Mouse (Mus musculus) Patski (cell line): Measurements from ENCODE around the gene Hmces. TPM values are rescaled to one million over a fixed set of nuclear protein-coding genes. Genes with fewer than 3 reads are reported as not detected.

Experiments used
- ATAC-seq: fragments of 100-300 bp; one replicate; pipeline ENCODE4 v1.8.0; 2021
- CTCF ChIA-PET: fragments of 350-600 bp; sonication (Branson Sonifier 250); formaldehyde crosslinking; loops from one replicate; lab custom pipeline; 2022; ENCODE audit warnings: inconsistent platforms; lab: Charles Lee
- POLR2A ChIA-PET: fragments of 350-600 bp; sonication (Branson Sonifier 250); formaldehyde crosslinking; loops from one replicate; lab custom pipeline; 2022; ENCODE audit warnings: antibody characterized with exemption, inconsistent platforms; lab: Charles Lee
- DNase-seq: peaks from one replicate; pipeline ENCODE4 v3.0.0-alpha.2; 2011; ENCODE audit warnings: low read depth, low spot score
- H3K27me3 ChIP-seq: fragments of 371-371 bp; one replicate; pipeline ENCODE4 v1.5.1; 2021
- CTCF ChIP-seq: fragments of 100-300 bp; IDR thresholded peaks from one replicate; pipeline ENCODE4 v1.5.1; 2021
- in situ Hi-C: fragments of 300-500 bp; cut with MboI; formaldehyde crosslinking; loops from 3 replicates; pipeline ENCODE4 v1.11.1; 2018; ENCODE audit warnings: low pct_unique_long_range_greater_than_20kb, mixed read lengths
- polyA plus RNA-seq: library from polyadenylated mRNA; unstranded; gene quantifications from one replicate; pipeline ENCODE4 v1.2.3, GENCODE M21; 2021

The Hmces gene
- 36.8 TPM for polyA plus RNA-seq

GRCm38 (mm10) chr6:87913661-87914325, at the start of gene Hmces:
Hmces (plus strand) TSS chr6:87913935.
- DNase-seq (no peak), ATAC-seq (peak; percentile 36)
- ChIA-PET POLR2A (interaction anchor here (0.6 to 1.0 kb wide), 3 partner anchors 23 to 109 kb away, joined by 3 read pairs; no protein-coding TSS in a partner anchor), CTCF (interaction anchor here (1.2 kb wide), 1 partner anchor 27 kb away, joined by 3 read pairs; no protein-coding TSS in a partner anchor)
- no peak for TF ChIP-seq CTCF
- in situ Hi-C loops, result loop anchor here (25.0 kb wide), 1 partner anchor 574 kb away; no protein-coding TSS in a partner anchor
- H3K27me3 ChIP-seq, result no peaks in the 10 kb centered on the region

GRCm38 (mm10) chr6:87866211-87866610, 47.5 kb upstream of the Hmces start:
- no peaks in the 10 kb centered on the region for H3K27me3 ChIP-seq
- DNase-seq, result no peak
- ChIA-PET CTCF (no interaction called here), POLR2A (no interaction called here)
- ATAC-seq, result no peak
- in situ Hi-C loops, result no loop called here
- no peak for TF ChIP-seq CTCF

- CTCF ChIA-PET, result no interaction called here
- POLR2A ChIA-PET, result no interaction called here
- TF ChIP-seq CTCF, result no peak
- in situ Hi-C loops, result no loop called here
- DNase-seq (no peak), ATAC-seq (no peak)
- no peaks in the 10 kb centered on the region for H3K27me3 ChIP-seq
These were observed 46.5 kb upstream of the Hmces start for GRCm38 (mm10) chr6:87867256-87867655.

DNA sequence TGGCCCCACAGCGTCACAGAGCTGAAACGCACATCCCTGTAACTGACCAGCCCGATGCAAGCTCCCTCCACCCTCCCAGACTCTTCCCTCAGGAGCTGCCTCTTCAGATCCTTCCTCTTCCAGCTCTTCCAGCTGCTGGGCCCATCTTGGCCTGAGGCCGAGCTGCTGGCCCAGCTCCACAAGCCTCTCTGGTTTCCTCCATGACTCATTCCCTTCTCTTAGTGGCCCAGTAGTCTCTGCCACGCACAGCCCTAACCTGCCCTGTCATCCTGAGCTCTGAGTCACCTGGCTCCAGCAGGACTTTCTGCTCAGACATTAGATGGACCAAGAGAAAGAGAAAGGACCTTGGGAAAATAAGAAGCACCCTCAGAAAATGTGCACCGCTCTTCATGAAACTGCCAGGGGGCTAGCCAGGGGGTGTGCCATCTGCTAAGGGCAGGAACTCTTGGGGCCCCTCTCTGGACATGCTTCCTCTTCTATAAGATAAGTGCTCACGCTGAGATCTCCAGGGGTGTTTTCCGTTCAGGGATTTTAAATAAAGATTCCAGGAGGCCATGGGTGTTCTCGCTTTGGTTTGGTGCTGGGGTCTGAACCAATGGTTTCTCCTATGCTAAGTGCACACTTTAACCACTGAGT, 44.7 kb upstream of the Hmces start:
- DNase-seq (peak; percentile 83), ATAC-seq (peak; percentile 93)
- POLR2A ChIA-PET, result interaction anchor here (0.9 kb wide), 1 partner anchor 18 kb away, joined by 3 read pairs; no protein-coding TSS in a partner anchor
- no peak for TF ChIP-seq CTCF
- CTCF ChIA-PET, result interaction anchor here (1.3 kb wide), 1 partner anchor 18 kb away, joined by 4 read pairs; no protein-coding TSS in a partner anchor
- in situ Hi-C loops, result no loop called here
- no peaks in the 10 kb centered on the region for H3K27me3 ChIP-seq

GRCm38 (mm10) chr6:87870440-87870839, 43.3 kb upstream of the Hmces start:
- ATAC-seq (no peak), DNase-seq (no peak)
- CTCF ChIA-PET, result no interaction called here
- no peak for TF ChIP-seq CTCF
- in situ Hi-C loops, result no loop called here
- POLR2A ChIA-PET, result no interaction called here
- no peaks in the 10 kb centered on the region for H3K27me3 ChIP-seq

DNA sequence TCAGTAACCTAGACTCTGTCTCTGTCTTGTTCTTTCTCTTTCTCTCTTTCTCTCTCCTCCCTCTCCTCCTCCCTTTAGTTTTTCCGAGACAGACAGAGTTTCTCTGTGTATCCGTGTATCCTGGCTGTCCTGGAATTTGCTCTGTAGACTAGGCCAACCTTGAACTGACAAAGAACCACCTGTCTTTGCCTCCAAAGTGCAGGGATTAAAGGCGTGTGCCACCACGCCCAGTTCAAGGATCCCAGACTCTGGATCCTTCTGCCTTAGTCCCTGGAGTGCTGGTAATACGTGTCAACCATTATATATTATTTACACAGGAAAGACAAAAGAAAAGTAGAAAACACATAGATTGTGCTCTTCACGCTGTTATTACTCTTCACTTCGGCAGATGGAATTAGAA, 42.5 kb upstream of the Hmces start:
- in situ Hi-C loops, result no loop called here
- no peak for DNase-seq
- no peak for ATAC-seq

DNA sequence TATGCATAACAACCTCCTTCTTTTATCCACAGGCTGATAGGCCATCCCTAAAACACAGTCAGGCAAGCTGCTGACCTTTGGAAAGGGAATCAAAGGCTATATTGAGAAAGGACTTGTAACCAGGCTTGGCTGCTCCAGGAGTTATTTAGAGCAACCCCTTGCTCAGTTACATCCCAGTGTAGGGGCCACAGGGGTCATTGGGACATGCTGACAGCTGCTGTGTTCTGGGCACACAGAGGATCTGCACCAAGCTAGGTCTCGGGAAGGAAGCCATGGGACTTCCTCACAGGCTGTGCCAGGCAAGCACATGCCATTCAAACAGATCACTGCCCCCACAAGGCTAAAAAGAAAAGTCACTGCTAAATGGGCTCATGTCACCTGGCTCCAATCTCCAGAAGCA, 40.6 kb upstream of the Hmces start:
- in situ Hi-C loops, result no loop called here
- POLR2A ChIA-PET, result no interaction called here
- ATAC-seq, result no peak
- H3K27me3 ChIP-seq, result no peaks in the 10 kb centered on the region
- CTCF ChIA-PET, result interaction anchor here (1.3 kb wide), 1 partner anchor 13 kb away, joined by 3 read pairs; no protein-coding TSS in a partner anchor
- TF ChIP-seq CTCF, result no peak
- DNase-seq, result no peak

More for the DNA sequence above, 42.5 kb upstream of the Hmces start:
- no peak for TF ChIP-seq CTCF
- POLR2A ChIA-PET, result no interaction called here
- no peaks in the 10 kb centered on the region for H3K27me3 ChIP-seq
- CTCF ChIA-PET, result no interaction called here

DNA sequence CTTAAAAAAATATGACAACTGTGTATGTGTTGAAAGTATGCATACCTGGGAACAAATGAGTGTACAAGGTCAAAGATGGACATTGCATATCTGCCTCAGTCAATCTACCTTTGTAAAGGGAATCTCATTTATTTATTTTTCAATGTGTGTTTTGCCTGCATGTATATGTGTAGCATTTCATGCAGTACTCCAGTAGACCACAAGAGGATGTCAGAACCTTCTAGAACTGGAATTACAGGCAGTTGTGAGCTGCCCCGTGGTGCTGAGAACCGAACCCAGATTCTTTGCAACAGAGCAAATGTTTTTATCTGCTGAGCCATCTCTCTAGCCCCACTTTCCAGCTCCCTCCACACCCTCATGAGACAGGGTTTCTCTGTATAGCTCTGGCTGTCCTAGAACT, 39.8 kb upstream of the Hmces start:
- peak; percentile 43 for TF ChIP-seq CTCF
- DNase-seq, result no peak
- ChIA-PET POLR2A (no interaction called here), CTCF (no interaction called here)
- H3K27me3 ChIP-seq, result no peaks in the 10 kb centered on the region
- no peak for ATAC-seq
- in situ Hi-C loops, result no loop called here

GRCm38 (mm10) chr6:87875083-87875482, 38.7 kb upstream of the Hmces start:
- in situ Hi-C loops, result no loop called here

GRCm38 (mm10) chr6:87875562-87875961, 38.2 kb upstream of the Hmces start:
- in situ Hi-C loops, result no loop called here
- ChIA-PET POLR2A (no interaction called here), CTCF (interaction anchor here (1.2 to 2.2 kb wide), 2 partner anchors 12 to 117 kb away, joined by 3 to 7 read pairs; partner anchors contain the start of gene Copg1)

More at GRCm38 (mm10) chr6:87875083-87875482, 38.7 kb upstream of the Hmces start:
- ATAC-seq (peak; percentile 54), DNase-seq (no peak)
- H3K27me3 ChIP-seq, result no peaks in the 10 kb centered on the region
- ChIA-PET POLR2A (no interaction called here), CTCF (interaction anchor here (1.2 to 2.2 kb wide), 2 partner anchors 12 to 118 kb away, joined by 3 to 7 read pairs; partner anchors contain the start of gene Copg1)
- no peak for TF ChIP-seq CTCF

More at GRCm38 (mm10) chr6:87875562-87875961, 38.2 kb upstream of the Hmces start:
- no peak for TF ChIP-seq CTCF
- DNase-seq, result no peak
- no peak for ATAC-seq
- H3K27me3 ChIP-seq, result no peaks in the 10 kb centered on the region
